Mouse (Mus musculus): ENCODE measurements around the gene Ncoa3. TPM values are rescaled to one million over a fixed set of nuclear protein-coding genes. Genes with fewer than 3 reads are reported as not detected.
A peak's percentile ranks its signal among the peaks of the same experiment; 100 is the strongest.
"Not testable (repeated sequence)": the region's sequence is repeated elsewhere in the genome, so short reads cannot be mapped to it uniquely, and the experiment has no call there.

Ncoa3 gene
- polyA plus RNA-seq, 1 experiment from 2014 or later, result 14.8 TPM

GRCm38 (mm10) chr2:166079961-166080885 is 87.8 kb downstream of the Ncoa3 start:
- Histone ChIP-seq H3K4me1 (peaks cover 56% of the 10 kb centered on the region), H3K4me3 (peak overlapping the region; percentile 49), H3K27ac (peak overlapping the region; percentile 89), H3K27me3 (ENCODE audit: insufficient read depth, poor library complexity, severe bottlenecking) (no peaks in the 10 kb centered on the region), H3K36me3 (peaks cover 82% of the 10 kb centered on the region), H3K9me3 (no peaks in the 10 kb centered on the region)
- WGBS, result 46% methylated on average over 17 of the region's 17 CpGs
- DNase-seq (ENCODE audit: low spot score), result peak; percentile 93

DNA sequence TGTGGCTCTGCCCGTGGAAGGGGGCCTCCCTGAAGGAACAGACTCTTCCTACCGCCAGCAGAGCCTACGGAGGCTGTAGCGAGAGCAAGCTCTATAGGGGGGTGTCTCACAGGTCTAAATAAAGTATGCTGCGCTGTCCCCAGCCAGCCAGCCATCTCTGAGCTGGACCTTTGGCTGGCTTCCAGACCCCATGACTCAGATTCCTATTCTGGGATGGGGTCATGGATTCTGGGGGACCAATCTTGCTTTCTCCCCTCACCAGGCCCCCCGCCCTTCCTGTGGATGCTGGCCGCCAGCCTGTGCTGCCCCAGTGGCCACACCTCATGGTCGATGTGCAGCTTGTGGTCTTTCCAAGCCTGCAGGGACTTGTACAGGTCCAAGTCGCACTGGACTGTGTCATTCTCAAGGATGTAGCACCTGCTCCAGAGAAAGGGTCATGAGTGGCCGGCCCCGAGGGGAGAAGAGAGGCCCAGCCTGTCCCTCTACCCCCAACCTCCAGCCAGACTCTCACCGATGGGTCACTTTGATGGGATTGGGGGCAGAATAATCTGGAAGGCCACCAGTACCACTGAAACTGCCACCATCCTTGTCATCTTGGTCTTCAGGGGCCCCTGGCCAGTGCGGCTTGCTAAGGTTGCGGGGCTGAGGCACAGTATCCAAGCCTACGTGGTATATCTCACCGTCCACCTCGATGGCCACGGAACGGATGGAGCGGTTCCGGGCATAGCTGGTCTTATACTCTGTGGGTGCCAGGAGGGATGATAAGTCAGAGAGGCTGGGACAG is 88.7 kb downstream of the Ncoa3 start:
- peak overlapping the region; percentile 49 for H3K4me3 ChIP-seq
- H3K27ac ChIP-seq, result peak overlapping the region; percentile 89
- H3K9me3 ChIP-seq, result no peaks in the 10 kb centered on the region
- peaks cover 46% of the 10 kb centered on the region for H3K4me1 ChIP-seq
- peaks cover 84% of the 10 kb centered on the region for H3K36me3 ChIP-seq
- no peaks in the 10 kb centered on the region for H3K27me3 ChIP-seq (ENCODE audit: insufficient read depth, poor library complexity, severe bottlenecking)
- 68% methylated on average over 21 of the region's 21 CpGs for WGBS
- DNase-seq (ENCODE audit: low spot score), result peak; percentile 88

GRCm38 (mm10) chr2:166082193-166082592 is 89.8 kb downstream of the Ncoa3 start:
- H3K4me1 ChIP-seq, result peaks cover 44% of the 10 kb centered on the region
- 0 out of 2 replicates have a peak overlapping the region, but pooled peaks have one; percentile 89 for H3K27ac ChIP-seq
- peak; percentile 89 for DNase-seq (ENCODE audit: low spot score)
- 51% methylated on average over 5 of the region's 5 CpGs for WGBS
- H3K27me3 ChIP-seq (ENCODE audit: insufficient read depth, poor library complexity, severe bottlenecking), result no peaks in the 10 kb centered on the region
- H3K4me3 ChIP-seq, result no peak overlapping the region
- no peaks in the 10 kb centered on the region for H3K9me3 ChIP-seq
- peaks cover 86% of the 10 kb centered on the region for H3K36me3 ChIP-seq

- no peak overlapping the region for H3K4me3 ChIP-seq
- H3K4me1 ChIP-seq, result peaks cover 41% of the 10 kb centered on the region
- H3K27ac ChIP-seq, result 0 out of 2 replicates have a peak overlapping the region, but pooled peaks have one; percentile 89
- no peak for DNase-seq (ENCODE audit: low spot score)
- no peaks in the 10 kb centered on the region for H3K27me3 ChIP-seq (ENCODE audit: insufficient read depth, poor library complexity, severe bottlenecking)
- 77% methylated on average over 10 of the region's 10 CpGs for WGBS
- no peaks in the 10 kb centered on the region for H3K9me3 ChIP-seq
- peaks cover 86% of the 10 kb centered on the region for H3K36me3 ChIP-seq
Observed at GRCm38 (mm10) chr2:166082661-166083060, 90.2 kb downstream of the Ncoa3 start.

DNA sequence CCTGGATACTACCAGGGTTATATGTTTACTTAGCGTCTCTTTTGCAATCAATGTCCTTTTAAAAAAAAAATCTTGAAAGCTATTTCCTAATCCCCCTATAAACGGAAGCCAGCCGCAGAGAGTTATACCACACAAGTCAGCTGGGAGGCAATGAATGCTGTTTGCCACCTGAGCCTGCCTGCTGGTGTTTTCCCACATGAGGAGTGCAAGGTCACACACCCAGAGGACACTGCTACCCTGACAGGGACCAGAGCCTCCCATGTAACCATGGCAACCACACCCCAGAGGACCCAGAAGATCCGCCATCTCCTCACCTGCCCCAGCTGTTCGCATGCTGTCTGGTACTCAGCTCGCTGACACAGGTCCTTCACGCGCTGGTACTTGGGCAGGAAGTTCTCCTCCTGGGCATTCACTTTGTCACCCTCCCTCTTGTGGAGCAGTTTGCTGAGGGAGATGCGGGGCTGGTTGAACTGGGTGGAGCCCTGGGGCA is 91.2 kb downstream of the Ncoa3 start:
- peaks cover 80% of the 10 kb centered on the region for H3K36me3 ChIP-seq
- H3K4me1 ChIP-seq, result peaks cover 41% of the 10 kb centered on the region
- H3K27me3 ChIP-seq (ENCODE audit: insufficient read depth, poor library complexity, severe bottlenecking), result no peaks in the 10 kb centered on the region
- 76% methylated on average over 9 of the region's 9 CpGs for WGBS
- DNase-seq (ENCODE audit: low spot score), result no peak
- H3K9me3 ChIP-seq, result no peaks in the 10 kb centered on the region
- no peak overlapping the region for H3K4me3 ChIP-seq
- H3K27ac ChIP-seq, result no peak overlapping the region

DNA sequence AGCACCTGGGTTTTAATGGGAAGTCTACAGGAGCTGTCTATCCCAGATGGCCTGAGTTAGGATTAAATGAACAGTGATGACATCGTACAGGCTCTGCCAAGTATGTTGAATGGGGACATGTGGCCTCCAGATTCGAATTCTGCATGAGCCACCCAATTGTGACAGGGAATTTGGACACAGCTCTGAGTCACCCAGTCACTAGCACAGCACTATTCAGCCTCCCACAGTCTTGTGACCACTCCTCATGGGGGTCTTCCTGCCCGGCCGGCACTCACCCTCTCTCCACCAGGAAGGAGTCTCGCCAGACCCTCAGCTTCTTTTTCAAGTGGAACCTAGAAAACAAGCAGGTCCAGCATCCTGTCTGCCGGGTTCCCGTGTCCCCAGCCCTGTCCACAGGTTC is 91.7 kb downstream of the Ncoa3 start:
- peaks cover 41% of the 10 kb centered on the region for H3K4me1 ChIP-seq
- no peaks in the 10 kb centered on the region for H3K9me3 ChIP-seq
- no peak for DNase-seq (ENCODE audit: low spot score)
- 85% methylated on average over 7 of the region's 7 CpGs for WGBS
- H3K4me3 ChIP-seq, result no peak overlapping the region
- H3K27ac ChIP-seq, result no peak overlapping the region
- peaks cover 79% of the 10 kb centered on the region for H3K36me3 ChIP-seq
- H3K27me3 ChIP-seq (ENCODE audit: insufficient read depth, poor library complexity, severe bottlenecking), result no peaks in the 10 kb centered on the region

- not testable (repeated sequence) for H3K27ac ChIP-seq; H3K4me3 ChIP-seq; DNase-seq (ENCODE audit: low spot score); H3K27me3 ChIP-seq (ENCODE audit: insufficient read depth, poor library complexity, severe bottlenecking); H3K9me3 ChIP-seq
- 36% methylated on average over 6 of the region's 6 CpGs for WGBS
- Histone ChIP-seq H3K36me3 (peaks cover 76% of the 10 kb centered on the region), H3K4me1 (peaks cover 36% of the 10 kb centered on the region)
Observed at GRCm38 (mm10) chr2:166084964-166085363, 92.5 kb downstream of the Ncoa3 start.

DNA sequence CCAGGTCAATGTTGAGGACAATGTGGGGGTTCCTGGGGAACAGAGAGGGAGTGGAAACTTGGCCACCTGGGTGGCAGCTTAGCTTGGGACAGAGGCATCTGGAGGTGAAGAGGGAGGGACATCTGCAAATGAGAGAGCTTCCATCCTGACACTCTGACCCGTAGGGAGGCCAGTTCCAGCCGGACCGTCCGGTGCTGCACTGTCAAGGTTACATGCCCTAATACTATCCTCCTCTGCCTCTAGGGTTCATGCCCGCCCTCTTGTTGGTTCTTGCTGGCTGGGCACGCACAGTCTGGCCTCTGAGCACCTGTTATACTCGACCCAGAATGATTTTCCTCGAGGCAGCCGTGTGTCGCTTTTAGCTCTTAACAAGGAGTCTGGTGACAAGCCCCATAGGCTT is 93.3 kb downstream of the Ncoa3 start:
- Histone ChIP-seq H3K36me3 (peaks cover 75% of the 10 kb centered on the region), H3K27ac (0 out of 2 replicates have a peak overlapping the region, but pooled peaks have one; percentile 1), H3K9me3 (no peaks in the 10 kb centered on the region), H3K27me3 (ENCODE audit: insufficient read depth, poor library complexity, severe bottlenecking) (no peaks in the 10 kb centered on the region), H3K4me1 (peaks cover 36% of the 10 kb centered on the region), H3K4me3 (no peak overlapping the region)
- no peak for DNase-seq (ENCODE audit: low spot score)
- 90% methylated on average over 10 of the region's 10 CpGs for WGBS

DNA sequence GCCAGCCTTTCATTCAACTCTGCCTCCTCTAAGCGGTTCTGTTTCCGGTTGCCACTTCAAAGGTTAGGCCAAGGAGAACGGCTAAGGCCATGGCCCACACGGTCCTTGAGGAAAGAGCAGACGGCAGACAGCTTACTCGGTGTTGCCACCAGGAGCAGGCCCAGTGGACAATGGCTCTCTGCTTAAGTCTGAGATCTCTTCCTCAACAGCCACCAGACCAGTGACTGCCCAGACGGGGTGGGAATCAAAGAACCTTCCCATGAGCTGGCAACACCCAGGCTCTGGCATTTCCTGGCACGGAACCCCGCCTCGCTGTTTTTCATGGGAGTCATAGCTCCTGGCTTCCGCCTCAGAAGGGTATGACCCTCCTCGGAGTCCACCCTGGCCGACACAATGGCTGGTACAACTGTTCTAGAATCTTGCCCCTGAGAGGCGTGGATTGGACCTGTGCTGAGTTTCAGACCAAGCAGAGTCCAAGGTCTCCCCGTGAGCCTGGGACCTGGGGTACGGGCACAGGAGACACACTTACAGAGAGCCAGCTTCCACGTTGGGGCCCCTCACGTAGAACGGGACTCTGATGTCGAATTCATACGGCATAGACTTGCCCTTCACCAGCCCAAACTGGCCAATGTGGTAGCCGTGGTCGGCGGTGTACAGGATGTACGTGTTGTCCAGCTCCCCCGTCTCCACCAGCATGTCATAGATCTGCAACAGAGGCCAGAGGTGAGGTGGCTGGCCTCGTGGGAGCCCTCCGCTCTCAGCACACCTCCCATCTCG is 94.2 kb downstream of the Ncoa3 start:
- 0 out of 2 replicates have a peak overlapping the region, but pooled peaks have one; percentile 1 for H3K27ac ChIP-seq
- peaks cover 78% of the 10 kb centered on the region for H3K36me3 ChIP-seq
- no peak overlapping the region for H3K4me3 ChIP-seq
- DNase-seq (ENCODE audit: low spot score), result no peak
- no peaks in the 10 kb centered on the region for H3K9me3 ChIP-seq
- peaks cover 30% of the 10 kb centered on the region for H3K4me1 ChIP-seq
- H3K27me3 ChIP-seq (ENCODE audit: insufficient read depth, poor library complexity, severe bottlenecking), result no peaks in the 10 kb centered on the region
- WGBS, result 85% methylated on average over 29 of the region's 29 CpGs

DNA sequence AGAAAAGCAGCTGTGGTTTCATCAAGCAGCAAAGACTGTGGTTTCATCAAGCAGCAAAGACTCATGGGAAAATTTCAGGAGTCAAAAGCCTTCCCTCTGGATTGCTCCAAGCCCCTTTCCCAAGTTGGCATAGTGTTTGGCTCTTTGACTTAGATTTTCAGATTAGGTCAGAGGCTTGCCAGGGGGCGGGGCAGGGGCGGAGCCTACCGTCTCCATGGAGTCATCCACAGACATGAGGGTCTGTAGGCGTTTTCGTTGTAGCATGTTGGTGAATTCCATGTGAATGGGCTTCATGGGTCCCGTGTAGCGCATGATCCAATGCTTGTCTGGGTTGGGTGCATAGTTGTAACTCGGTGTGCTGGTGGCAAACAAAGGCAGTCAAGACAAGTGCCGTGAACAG is 96.6 kb downstream of the Ncoa3 start:
- no peaks in the 10 kb centered on the region for H3K27me3 ChIP-seq (ENCODE audit: insufficient read depth, poor library complexity, severe bottlenecking)
- DNase-seq (ENCODE audit: low spot score), result no peak
- no peak overlapping the region for H3K4me3 ChIP-seq
- WGBS, result 85% methylated on average over 9 of the region's 9 CpGs
- no peak overlapping the region; the same call in 1 of the 2 replicates for H3K27ac ChIP-seq
- H3K9me3 ChIP-seq, result no peaks in the 10 kb centered on the region
- peaks cover 81% of the 10 kb centered on the region for H3K36me3 ChIP-seq
- H3K4me1 ChIP-seq, result peaks cover 17% of the 10 kb centered on the region

- no peaks in the 10 kb centered on the region for H3K9me3 ChIP-seq
- no peak for DNase-seq (ENCODE audit: low spot score)
- no peak overlapping the region for H3K4me3 ChIP-seq
- peaks cover 17% of the 10 kb centered on the region for H3K4me1 ChIP-seq
- peak overlapping the region; percentile 43 for H3K27ac ChIP-seq
- 32% methylated on average over 7 of the region's 7 CpGs for WGBS
- no peaks in the 10 kb centered on the region for H3K27me3 ChIP-seq (ENCODE audit: insufficient read depth, poor library complexity, severe bottlenecking)
- peaks cover 87% of the 10 kb centered on the region for H3K36me3 ChIP-seq
Observed at GRCm38 (mm10) chr2:166090131-166090581, 97.7 kb downstream of the Ncoa3 start.

DNA sequence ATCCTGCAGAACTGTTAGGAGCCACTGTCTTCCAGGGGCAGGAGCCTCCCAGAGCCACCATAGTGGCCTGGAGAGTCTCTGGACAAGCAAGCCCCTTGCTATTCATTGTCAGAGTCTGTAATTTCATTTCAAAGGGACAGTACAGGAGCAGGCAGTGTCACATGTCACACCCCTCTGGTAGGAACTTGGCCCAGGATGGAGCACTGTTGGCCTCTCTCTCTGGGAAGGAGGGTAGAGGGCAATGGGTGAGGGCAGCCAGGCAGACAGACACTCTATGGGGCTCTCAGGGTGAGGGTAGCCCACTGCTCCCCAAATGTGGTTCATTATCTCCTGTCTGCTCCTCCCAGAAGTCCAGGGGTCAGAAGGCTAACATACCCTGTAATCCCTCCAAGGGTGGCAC is 99.2 kb downstream of the Ncoa3 start:
- Histone ChIP-seq H3K4me1 (peaks cover 21% of the 10 kb centered on the region), H3K27me3 (ENCODE audit: insufficient read depth, poor library complexity, severe bottlenecking) (no peaks in the 10 kb centered on the region), H3K4me3 (no peak overlapping the region), H3K36me3 (peaks cover 78% of the 10 kb centered on the region), H3K9me3 (no peaks in the 10 kb centered on the region), H3K27ac (no peak overlapping the region)
- DNase-seq (ENCODE audit: low spot score), result no peak

All from heart, embryonic 10.5 days (tissue).